Mouse (Mus musculus) neutrophil, adult 5-6 weeks (primary cell): Measurements from ENCODE around the gene Gm4027. TPM values are rescaled to one million over a fixed set of nuclear protein-coding genes. Genes with fewer than 3 reads are reported as not detected.
"Not testable (repeated sequence)": the region's sequence is repeated elsewhere in the genome, so short reads cannot be mapped to it uniquely, and the experiment has no call there.

Experiments used
- ATAC-seq: fragments of 151-379, 151-347 bp; 2 replicates; pipeline ENCODE4 v1.8.0; 2017; ENCODE audit warnings: mild to moderate bottlenecking, moderate TSS enrichment; ENCODE audit not compliant: insufficient number of reproducible peaks, poor library complexity, low FRiP score, severe bottlenecking; ENCODE audit errors: extremely low read depth
- total RNA-seq: library from RNA; stranded (forward); fragments of 200-1000 nt; gene quantifications from 2 replicates; pipeline ENCODE4 v1.2.3, GENCODE M21; 2017

Gm4027 gene
- total RNA-seq, result not detected in 2 replicates

- not testable (repeated sequence) for ATAC-seq
Measured at GRCm38 (mm10) chr12:87618569-87618968, at the start of gene Gm4027. Gene Gm4027 (plus strand): TSS chr12:87618869.

- ATAC-seq, result not testable (repeated sequence)
Measured at GRCm38 (mm10) chr12:87601388-87601787, 17.3 kb upstream of the Gm4027 start.

- ATAC-seq, result not testable (repeated sequence)
Measured at GRCm38 (mm10) chr12:87602388-87602787, 16.3 kb upstream of the Gm4027 start, which contains the start of gene Oog1. Gene Oog1 (plus strand): TSS chr12:87602688.

GRCm38 (mm10) chr12:87644520-87644919 lies 25.9 kb downstream of the Gm4027 start, which contains the start of gene Gm16381:
Gene Gm16381 (minus strand): TSS chr12:87644620.
- not testable (repeated sequence) for ATAC-seq

- not testable (repeated sequence) for ATAC-seq
Measured at GRCm38 (mm10) chr12:87652916-87653703, 34.4 kb downstream of the Gm4027 start.

Other genes with a start within 250 kb of the Gm4027 start
- gene Sptlc2, start 230.5 kb upstream of the Gm4027 start, total RNA-seq, result 133 and 147 TPM in 2 replicates
- 12.0 and 16.2 TPM in 2 replicates for gene Slirp, start 175.0 kb upstream of the Gm4027 start, total RNA-seq
- gene Alkbh1, start 174.9 kb upstream of the Gm4027 start, total RNA-seq, result 44.8 and 75.5 TPM in 2 replicates
- 120 and 127 TPM in 2 replicates for gene Snw1, start 146.6 kb upstream of the Gm4027 start, total RNA-seq
- not detected in 2 replicates for gene Gm5788, start 124.1 kb upstream of the Gm4027 start, total RNA-seq
- not detected in 2 replicates for gene Gm8300, start 104.6 kb upstream of the Gm4027 start, total RNA-seq
- gene Oog1, start 16.2 kb upstream of the Gm4027 start, total RNA-seq, result not detected in 2 replicates
- gene Gm16381, start 25.8 kb downstream of the Gm4027 start, total RNA-seq, result not detected in 2 replicates
- gene Gm21319, start 156.9 kb downstream of the Gm4027 start, total RNA-seq, result not detected in 2 replicates
- not detected in 2 replicates for gene Gm21936, start 176.6 kb downstream of the Gm4027 start, total RNA-seq
- not detected in 2 replicates for gene BB287469, start 197.7 kb downstream of the Gm4027 start, total RNA-seq
- gene Gm2001, start 223.5 kb downstream of the Gm4027 start, total RNA-seq, result not detected in 2 replicates